Mouse (Mus musculus) myocyte (in vitro differentiated cells): ENCODE measurements around the gene Lpcat3.
A peak's percentile ranks its signal among the peaks of the same experiment; 100 is the strongest.

Source experiments
- E2F4 ChIP-seq: IDR thresholded peaks from one replicate; pipeline ENCODE4 v1.6.1; 2011; ENCODE audit warnings: mild to moderate bottlenecking, control low read depth, moderate library complexity; ENCODE audit not compliant: insufficient read depth
- POLR2A ChIP-seq: IDR thresholded peaks from one replicate; pipeline ENCODE4 v1.6.1; 2011; ENCODE audit warnings: low read depth, mild to moderate bottlenecking, control low read depth, moderate library complexity; ENCODE audit not compliant: insufficient read length
- POLR2AphosphoS2 ChIP-seq: IDR thresholded peaks from one replicate; pipeline ENCODE4 v1.6.1; 2011; ENCODE audit warnings: low read depth, control low read depth; ENCODE audit not compliant: insufficient read length
- USF1 ChIP-seq: IDR thresholded peaks from one replicate; pipeline ENCODE4 v1.6.1; 2011; ENCODE audit warnings: low read depth, mild to moderate bottlenecking, control low read depth, moderate library complexity

- TF ChIP-seq POLR2A (no peak), E2F4 (no peak), POLR2AphosphoS2 (peak; percentile 9), USF1 (no peak)
Measured at GRCm38 (mm10) chr6:124702102-124702783, 39.4 kb downstream of the Lpcat3 start.
